Mouse (Mus musculus) left cerebral cortex, postnatal 14 days (tissue): Measurements from ENCODE around the gene Olfr1378. TPM values are rescaled to one million over a fixed set of nuclear protein-coding genes. Genes with fewer than 3 reads are reported as not detected.

ENCODE experiments used
- DNase-seq, 2 experiments: peaks; one replicate each; pipeline ENCODE4 v3.0.0; 2021 to 2022; ENCODE audit warnings: low spot score in 2 of 2, mixed read lengths in 1 of 2
- intact Hi-C: fragments of 180-260 bp; cut with DNase I; formaldehyde crosslinking; loops from one replicate; pipeline ENCODE4 v1.15.1; 2025
- long read RNA-seq, 2 experiments: library from polyadenylated mRNA; stranded (forward); transcript quantifications; one replicate each; pipeline ENCODE4 v2.0.0; 2021
- total RNA-seq, 2 experiments: library from RNA; stranded (reverse); gene quantifications; 2 replicates each; pipeline ENCODE4 v1.2.3; 2021

The Olfr1378 gene
- total RNA-seq: not detected
- long read RNA-seq, experiment 1: 0 reads
- long read RNA-seq, experiment 2: 0 reads

DNA sequence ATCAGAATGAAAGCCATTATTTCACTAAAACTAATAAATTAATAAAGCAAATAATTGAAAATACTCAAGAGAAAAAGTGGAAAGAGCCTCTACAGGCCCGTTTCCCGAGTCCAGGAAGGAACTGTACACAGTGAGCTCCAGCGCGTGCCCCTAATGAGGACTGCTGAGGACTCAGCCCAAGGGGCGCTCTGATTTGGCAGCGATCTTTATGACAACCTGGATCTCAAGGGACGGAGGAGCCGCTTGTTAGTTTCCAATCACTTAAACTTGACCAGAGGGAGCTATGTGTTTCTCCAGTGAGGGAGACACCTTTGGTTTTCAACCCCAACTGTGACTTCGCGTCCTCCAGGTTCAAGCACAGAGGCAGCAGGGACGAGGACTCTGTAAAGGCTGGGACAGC, at the start of gene Olfr1378:
TSS of gene Olfr1378 (plus strand) at position 301 of the 400 bp plus-strand sequence.
- intact Hi-C loops: no loop called here

GRCm38 (mm10) chr11:50930469-50931014, 35.8 kb upstream of the Olfr1378 start:
- no peak for DNase-seq
- intact Hi-C loops: loop anchor here (1.0 kb wide), 1 partner anchor 42 kb away; no protein-coding TSS in a partner anchor

More for the DNA sequence above, at the start of gene Olfr1378:
- DNase-seq: no peak

- DNase-seq: no peak
- intact Hi-C loops: loop anchor here (1.0 kb wide), 1 partner anchor 43 kb away; no protein-coding TSS in a partner anchor
Measured at GRCm38 (mm10) chr11:50931021-50931420, 35.3 kb upstream of the Olfr1378 start.

DNA sequence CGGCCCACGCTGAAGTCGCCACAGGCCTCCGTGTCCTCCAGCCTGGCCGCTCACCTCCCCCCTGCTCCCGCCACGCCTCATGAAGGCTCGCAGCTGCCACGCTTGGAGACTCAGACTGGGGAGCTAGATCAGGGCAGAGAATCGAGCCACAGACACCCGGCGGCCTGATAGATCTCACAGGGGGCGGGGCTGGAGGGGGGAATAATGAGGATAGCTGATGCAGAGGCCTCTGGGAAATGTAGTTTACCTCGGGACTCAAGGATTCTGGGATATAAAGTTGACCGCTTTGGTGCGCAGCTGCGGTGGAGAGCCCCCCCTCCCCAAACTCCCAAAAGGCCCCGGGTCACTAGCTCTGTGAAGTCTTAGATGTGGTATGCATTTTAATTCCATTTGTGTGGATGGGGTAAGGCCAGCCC, 34.9 kb upstream of the Olfr1378 start, which contains the start of gene Zfp354b:
TSS of gene Zfp354b (minus strand) at position 183 of the 416 bp plus-strand sequence.
- intact Hi-C loops: loop anchor here (1.0 kb wide), 1 partner anchor 43 kb away; no protein-coding TSS in a partner anchor
- DNase-seq: peak; percentile 85 to 91

GRCm38 (mm10) chr11:50932040-50932439, 34.3 kb upstream of the Olfr1378 start:
- intact Hi-C loops: no loop called here
- DNase-seq: no peak

- intact Hi-C loops: loop anchor here (5.0 kb wide), 1 partner anchor 329 kb away; no protein-coding TSS in a partner anchor
- DNase-seq: no peak
Measured at GRCm38 (mm10) chr11:50938435-50938834, 27.9 kb upstream of the Olfr1378 start.

- DNase-seq: peak in 1 of 2 experiments; percentile 39
- intact Hi-C loops: loop anchor here (5.0 kb wide), 2 partner anchors 93 to 328 kb away; no protein-coding TSS in a partner anchor
Measured at GRCm38 (mm10) chr11:50939621-50940366, 26.5 kb upstream of the Olfr1378 start.

DNA sequence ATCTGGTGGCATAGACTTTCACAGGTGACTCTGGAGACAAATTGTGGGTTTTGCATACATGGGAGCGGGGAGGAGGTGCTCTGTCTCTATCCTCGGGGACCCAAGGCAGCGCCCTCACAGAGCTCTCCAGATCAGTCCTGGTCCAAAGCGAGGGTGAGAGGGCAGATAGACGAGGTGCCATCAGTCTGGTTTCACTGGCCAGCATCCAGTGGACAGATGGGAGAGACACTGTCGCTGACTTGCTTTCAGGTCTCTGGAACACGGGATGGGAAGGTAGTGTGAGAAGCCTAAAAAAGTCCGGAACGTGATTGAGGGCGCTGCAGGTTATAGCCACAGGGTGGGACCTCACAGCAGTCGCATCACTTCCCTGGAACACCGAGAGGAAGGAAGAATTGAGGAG, 23.9 kb upstream of the Olfr1378 start:
- intact Hi-C loops: loop anchor here (5.0 kb wide), 1 partner anchor 90 kb away; no protein-coding TSS in a partner anchor

DNA sequence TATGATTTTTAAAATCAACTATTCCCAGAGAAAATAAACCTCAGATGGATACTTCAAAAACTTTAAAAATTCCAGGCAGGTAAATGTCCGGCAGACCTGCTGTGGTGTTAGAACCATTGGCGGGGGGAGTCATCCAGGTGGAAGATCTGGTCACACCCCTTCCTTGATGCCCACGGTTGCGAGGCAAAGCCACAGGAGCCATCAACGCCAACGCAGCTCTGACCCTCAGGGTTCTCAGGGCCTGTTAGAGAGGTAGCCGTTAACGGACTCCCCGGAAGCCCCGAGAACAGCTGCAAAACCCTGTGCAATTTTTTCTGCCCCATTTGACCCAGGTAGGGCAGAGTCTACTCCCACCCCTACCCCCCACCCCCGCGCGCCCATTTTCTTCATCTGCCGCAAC, 22.8 kb upstream of the Olfr1378 start, which contains the start of gene 4933414I15Rik:
TSS of gene 4933414I15Rik (minus strand) at position 260 of the 400 bp plus-strand sequence.
- no peak for DNase-seq
- intact Hi-C loops: loop anchor here (5.0 kb wide), 1 partner anchor 89 kb away; no protein-coding TSS in a partner anchor

More for the DNA sequence above, 23.9 kb upstream of the Olfr1378 start:
- DNase-seq: no peak

DNA sequence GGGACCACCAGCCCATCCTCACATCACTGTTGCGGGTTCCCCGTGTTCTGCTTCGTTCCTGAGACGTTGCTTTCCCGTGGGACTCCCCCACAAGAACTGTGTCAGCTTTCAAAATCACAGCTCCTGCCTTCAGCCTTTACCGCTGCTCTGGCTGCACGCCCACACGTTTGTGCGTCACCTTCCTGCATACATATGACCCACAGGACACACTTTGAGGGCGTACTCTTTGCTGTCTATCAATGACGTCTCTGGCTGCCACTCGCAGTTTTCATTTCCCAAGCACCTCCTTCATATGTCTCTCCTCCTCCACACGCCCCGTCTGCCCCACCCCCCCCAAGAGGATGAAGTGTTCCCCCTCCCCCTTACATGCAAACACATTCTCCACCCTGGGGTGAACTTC, 14.0 kb upstream of the Olfr1378 start:
- intact Hi-C loops: no loop called here
- DNase-seq: peak; percentile 26 to 39

DNA sequence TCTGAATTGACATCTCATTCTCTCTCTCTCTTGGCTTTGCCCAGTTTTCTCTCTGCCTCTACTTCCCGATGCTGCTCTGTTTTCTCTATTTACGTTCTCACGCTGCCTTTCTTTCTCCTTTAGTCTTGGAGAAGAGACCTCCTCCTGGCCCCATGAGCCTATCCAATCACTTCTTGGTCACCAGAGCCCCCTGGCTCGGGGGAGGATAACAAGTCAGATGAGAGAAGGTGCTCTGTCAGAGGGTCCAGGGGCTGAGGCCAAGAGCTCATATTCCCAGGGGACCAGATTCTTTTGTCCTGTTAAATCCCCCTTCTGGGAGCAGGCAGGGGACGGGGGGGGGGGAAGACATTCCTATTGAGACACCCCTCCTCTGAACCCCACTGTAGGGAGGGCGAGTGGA, 12.7 kb upstream of the Olfr1378 start, which contains the start of gene Prop1:
TSS of gene Prop1 (minus strand) at position 101 of the 400 bp plus-strand sequence.
- DNase-seq: no peak
- intact Hi-C loops: no loop called here

DNA sequence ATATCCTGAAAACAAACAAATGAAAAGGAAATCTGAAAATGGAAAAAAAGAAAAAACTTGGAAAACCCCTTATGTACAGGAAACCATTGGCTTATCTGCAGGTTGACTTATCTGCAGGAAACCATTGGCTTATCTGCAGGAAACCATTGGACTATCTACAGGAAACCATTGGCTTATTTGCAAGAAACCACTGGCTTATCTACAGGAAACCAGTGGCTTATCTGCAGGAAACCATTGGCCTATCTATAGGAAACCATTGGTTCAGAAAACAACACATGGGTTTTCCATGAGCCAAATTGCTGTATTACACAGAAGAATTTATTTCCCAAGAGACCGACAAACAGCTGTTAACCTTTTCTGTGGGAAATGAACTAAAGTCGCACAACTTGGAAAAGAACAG, 1.4 kb upstream of the Olfr1378 start:
- DNase-seq: no peak
- intact Hi-C loops: no loop called here

DNA sequence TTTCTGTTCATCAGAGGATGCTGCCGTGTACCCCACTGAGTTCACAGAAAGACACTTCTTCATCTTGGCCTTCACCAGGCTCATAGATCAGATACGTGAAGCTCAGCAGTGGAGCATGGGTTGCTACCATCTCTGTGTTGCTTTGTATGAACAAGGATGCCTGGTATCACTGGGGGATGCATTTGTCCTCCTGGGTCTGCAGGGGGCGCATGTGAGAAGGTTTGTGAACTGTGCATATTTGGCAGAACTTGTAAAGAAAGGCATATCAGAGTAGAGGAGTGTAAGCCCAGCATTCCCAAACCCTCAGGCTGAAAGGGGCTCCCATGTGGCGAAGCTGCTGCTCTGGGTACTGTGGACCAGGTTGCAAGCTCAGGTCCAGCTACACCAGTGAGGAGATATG, 10.9 kb downstream of the Olfr1378 start:
- DNase-seq: no peak
- intact Hi-C loops: no loop called here

DNA sequence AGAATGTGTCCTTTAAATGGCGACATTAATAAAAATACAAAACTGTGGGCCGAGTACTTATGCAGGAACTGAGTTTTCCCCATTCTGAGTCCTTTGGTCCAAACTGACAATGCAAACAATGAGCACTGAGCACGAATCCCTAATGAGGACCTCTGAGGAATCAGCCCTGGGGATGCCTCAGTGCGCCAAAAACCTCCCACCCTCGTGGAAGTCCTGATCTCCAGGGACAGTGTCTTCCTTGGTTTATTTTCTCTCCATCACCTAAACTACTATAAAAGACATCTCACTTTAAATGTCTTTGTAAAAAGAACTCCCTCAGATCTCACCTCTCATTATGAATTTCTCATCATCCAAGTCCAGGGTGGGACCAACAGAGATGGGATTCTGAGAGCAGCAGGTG, 15.3 kb downstream of the Olfr1378 start, which contains the start of gene Olfr1377:
TSS of gene Olfr1377 (plus strand) at position 301 of the 400 bp plus-strand sequence.
- intact Hi-C loops: no loop called here
- no peak for DNase-seq

GRCm38 (mm10) chr11:51003296-51003695, 37.0 kb downstream of the Olfr1378 start, which contains the start of gene Olfr51:
Gene Olfr51, plus strand, starts transcription at chr11:51003596.
- intact Hi-C loops: no loop called here

DNA sequence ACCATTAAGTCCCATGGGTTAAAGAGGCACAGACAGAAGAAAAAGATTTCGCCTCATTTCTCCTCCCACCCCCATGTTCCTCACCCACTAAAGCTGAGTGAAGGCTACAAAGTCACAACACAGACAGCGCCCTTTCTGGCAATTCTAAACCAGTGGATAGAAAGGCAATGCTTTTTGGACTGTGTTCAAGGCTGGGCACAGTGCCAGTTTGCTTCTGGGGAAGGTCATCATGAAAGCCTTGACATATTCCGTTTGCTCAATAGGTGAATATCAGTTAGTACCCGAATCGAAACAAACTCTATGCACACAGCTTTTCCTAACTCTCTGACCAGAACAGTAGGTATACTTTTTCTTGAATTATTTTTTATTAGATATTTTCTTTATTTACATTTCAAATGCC, 45.5 kb downstream of the Olfr1378 start:
- intact Hi-C loops: no loop called here
- no peak for DNase-seq

More at GRCm38 (mm10) chr11:51003296-51003695, 37.0 kb downstream of the Olfr1378 start, which contains the start of gene Olfr51:
- DNase-seq: no peak

DNA sequence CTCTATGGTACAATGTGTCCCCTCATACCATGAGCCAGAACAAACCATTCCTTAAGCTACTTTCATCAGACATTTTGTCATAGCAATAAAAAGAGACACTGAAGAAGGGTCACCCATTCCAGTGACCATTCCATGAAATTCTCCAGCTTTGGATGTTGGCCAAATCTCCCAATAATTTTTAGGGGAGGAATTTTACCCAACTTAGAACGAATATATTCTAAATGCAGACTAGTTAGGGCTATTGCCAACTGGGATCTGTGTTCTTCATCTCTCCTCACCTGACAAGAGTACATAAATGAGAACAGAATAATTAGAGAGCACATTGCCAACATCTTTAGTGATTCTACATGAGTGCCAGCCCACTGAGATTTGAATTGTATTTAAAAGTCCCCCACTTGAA, 47.6 kb downstream of the Olfr1378 start, which contains the start of gene Olfr54:
TSS of gene Olfr54 (plus strand) at position 301 of the 400 bp plus-strand sequence.
- intact Hi-C loops: no loop called here
- DNase-seq: no peak

- no peak for DNase-seq
- intact Hi-C loops: no loop called here
Measured at GRCm38 (mm10) chr11:51016341-51016740, 50.0 kb downstream of the Olfr1378 start.
